Mouse (Mus musculus) lung, postnatal 0 days (tissue): Measurements from ENCODE around the gene Mars. TPM values are rescaled to one million over a fixed set of nuclear protein-coding genes. Genes with fewer than 3 reads are reported as not detected.

Source experiments
- ATAC-seq: fragments of 200-750 bp; cut with Nextera tagmentation; 2 replicates; pipeline ENCODE4 v1.8.0; 2017; ENCODE audit warnings: moderate library complexity
- DNase-seq: peaks from one replicate; pipeline ENCODE4 v3.0.0-alpha.2; 2016; ENCODE audit warnings: low spot score
- H3K27ac ChIP-seq: fragments of 300-500 bp; sonication (generic); 2 replicates; pipeline ENCODE4 v1.5.1; 2014; ENCODE audit warnings: antibody characterized with exemption, mild to moderate bottlenecking, low read length, mixed read lengths
- H3K27me3 ChIP-seq: fragments of 300-500 bp; sonication (generic); replicated peaks from 2 replicates; pipeline ENCODE4 v1.6.1; 2014; ENCODE audit warnings: low read length, mixed read lengths; ENCODE audit not compliant: insufficient read depth
- H3K36me3 ChIP-seq: fragments of 300-500 bp; sonication (generic); 2 replicates; pipeline ENCODE4 v1.6.1; 2014; ENCODE audit warnings: low read length, mixed read lengths; ENCODE audit not compliant: insufficient read depth
- H3K4me1 ChIP-seq: fragments of 300-500 bp; sonication (generic); 2 replicates; pipeline ENCODE4 v1.6.1; 2014; ENCODE audit warnings: antibody characterized with exemption, low read depth, low read length, mixed read lengths; ENCODE audit not compliant: insufficient read depth
- H3K4me2 ChIP-seq: fragments of 300-500 bp; sonication (generic); replicated peaks from 2 replicates; pipeline ENCODE4 v1.6.1; 2014; ENCODE audit warnings: low read depth, mild to moderate bottlenecking, low read length, moderate library complexity, mixed read lengths
- H3K4me3 ChIP-seq: fragments of 300-500 bp; sonication (generic); 2 replicates; pipeline ENCODE4 v1.5.1; 2014; ENCODE audit warnings: low read depth, low read length
- H3K9ac ChIP-seq: fragments of 300-500 bp; sonication (generic); replicated peaks from 2 replicates; pipeline ENCODE4 v1.6.1; 2014; ENCODE audit warnings: low read depth, mild to moderate bottlenecking
- H3K9me3 ChIP-seq: fragments of 300-500 bp; sonication (generic); 2 replicates; pipeline ENCODE4 v1.6.1; 2016; ENCODE audit warnings: low read length, mixed read lengths
- CTCF ChIP-seq: IDR thresholded peaks from 2 replicates; pipeline ENCODE4 v1.5.1; 2016; ENCODE audit warnings: antibody characterized with exemption, mild to moderate bottlenecking
- EP300 ChIP-seq: IDR thresholded peaks from 2 replicates; pipeline ENCODE4 v1.6.1; 2016; ENCODE audit warnings: antibody characterized with exemption, mild to moderate bottlenecking, control low read depth
- whole genome bisulfite sequencing: fragments of 180-500 bp; shearing (Covaris S2); extraction: QIAGEN DNeasy Blood & Tissue Kit; methylation state at CpG from one replicate; pipeline ENCODE4 v1.1.7; 2014; 5-methylcytosine and 5-hydroxymethylcytosine counted together
- polyA plus RNA-seq: library from polyadenylated mRNA; unstranded; fragments of >200 nt; fragmentation: Nextera tagmentation; extraction: Ambion mirVana; gene quantifications from 2 replicates; pipeline ENCODE4 v1.2.1, GENCODE M21; 2015

Gene Mars
- polyA plus RNA-seq, 1 experiment from 2014 or later: 63.1 TPM

DNA sequence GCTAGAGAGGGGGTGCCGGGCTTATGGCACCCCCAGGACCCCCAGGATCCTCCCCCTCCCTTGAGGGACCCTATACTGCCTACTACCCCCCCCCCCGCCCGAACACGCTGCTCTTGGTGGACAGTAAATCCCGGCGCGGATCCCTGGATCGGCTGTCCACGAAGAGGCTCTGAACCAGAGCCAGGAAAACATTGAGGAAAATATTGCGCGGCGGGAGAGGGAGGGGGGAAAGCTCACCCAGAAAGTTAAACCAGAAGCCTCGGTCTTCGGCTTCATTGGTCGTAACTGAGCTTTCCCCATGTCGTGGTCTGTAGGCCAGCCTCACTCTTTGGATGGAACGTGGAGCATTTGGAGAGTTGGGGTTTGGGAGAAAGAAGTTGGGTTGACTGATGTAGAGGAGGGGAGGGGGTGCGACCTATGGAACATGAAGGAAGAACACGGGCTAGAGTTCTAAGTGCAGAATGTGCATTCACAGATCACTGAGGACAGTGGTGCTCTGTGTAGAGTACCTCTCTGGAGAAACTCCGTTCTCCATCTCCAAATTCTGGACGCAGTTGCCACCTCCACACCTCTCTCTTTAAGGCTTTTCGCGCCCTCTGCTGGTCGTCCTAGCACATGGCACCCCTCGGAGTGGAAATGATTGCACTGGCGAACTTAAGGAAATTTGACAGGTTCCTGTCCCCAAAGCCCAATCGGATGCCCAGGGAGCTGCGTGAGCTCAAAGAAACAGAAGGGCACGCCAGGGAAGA is 30.5 kb upstream of the Mars start, which contains the start of gene Gli1:
Gene Gli1 (minus strand): TSS at position 84 of the 749 bp plus-strand sequence.
- DNase-seq (peak; percentile 91), ATAC-seq (peak; percentile 44)
- Histone ChIP-seq H3K9ac (no peak within 1 kb of the TSS), H3K4me2 (peak within 1 kb of the TSS; percentile 79), H3K4me1 (peaks cover 8% of the 10 kb centered on the region), H3K36me3 (no peaks in the 10 kb centered on the region), H3K27me3 (no peaks in the 10 kb centered on the region; the same call in 1 of the 2 replicates), H3K27ac (peak within 1 kb of the TSS; percentile 80; the same call in 1 of the 2 replicates), H3K4me3 (peak within 1 kb of the TSS; percentile 49), H3K9me3 (no peaks in the 10 kb centered on the region)
- TF ChIP-seq EP300 (no peak), CTCF (peak; percentile 94)
- WGBS: 0% methylated on average over 28 of the region's 29 CpGs

DNA sequence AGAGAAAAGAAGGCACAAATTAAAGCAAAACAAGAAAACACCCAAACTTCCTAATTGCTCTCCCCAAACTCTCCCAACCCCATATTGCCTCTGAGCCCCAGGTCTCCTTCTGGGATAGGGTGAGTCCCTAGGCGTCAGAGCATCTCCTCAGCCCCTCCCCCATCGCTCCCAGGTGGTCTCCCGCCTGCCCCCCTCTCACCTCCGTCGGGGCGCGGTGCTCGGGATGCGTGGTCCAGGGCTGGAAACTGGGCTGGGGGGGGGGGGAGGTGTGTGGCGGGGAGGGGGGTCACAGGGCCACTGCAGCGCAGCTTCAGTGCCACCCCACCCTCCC is 29.7 kb upstream of the Mars start:
- H3K4me1 ChIP-seq: peaks cover 8% of the 10 kb centered on the region
- 0% methylated on average over 10 of the region's 11 CpGs for WGBS
- DNase-seq: no peak
- H3K4me3 ChIP-seq: peak overlapping the region; percentile 49
- no peak for ATAC-seq
- peak overlapping the region; percentile 80; the same call in 1 of the 2 replicates for H3K27ac ChIP-seq
- H3K36me3 ChIP-seq: no peaks in the 10 kb centered on the region
- peak overlapping the region; percentile 79 for H3K4me2 ChIP-seq
- TF ChIP-seq EP300 (no peak), CTCF (no peak)
- H3K9me3 ChIP-seq: no peaks in the 10 kb centered on the region
- H3K9ac ChIP-seq: no peak overlapping the region
- H3K27me3 ChIP-seq: no peaks in the 10 kb centered on the region; the same call in 1 of the 2 replicates

DNA sequence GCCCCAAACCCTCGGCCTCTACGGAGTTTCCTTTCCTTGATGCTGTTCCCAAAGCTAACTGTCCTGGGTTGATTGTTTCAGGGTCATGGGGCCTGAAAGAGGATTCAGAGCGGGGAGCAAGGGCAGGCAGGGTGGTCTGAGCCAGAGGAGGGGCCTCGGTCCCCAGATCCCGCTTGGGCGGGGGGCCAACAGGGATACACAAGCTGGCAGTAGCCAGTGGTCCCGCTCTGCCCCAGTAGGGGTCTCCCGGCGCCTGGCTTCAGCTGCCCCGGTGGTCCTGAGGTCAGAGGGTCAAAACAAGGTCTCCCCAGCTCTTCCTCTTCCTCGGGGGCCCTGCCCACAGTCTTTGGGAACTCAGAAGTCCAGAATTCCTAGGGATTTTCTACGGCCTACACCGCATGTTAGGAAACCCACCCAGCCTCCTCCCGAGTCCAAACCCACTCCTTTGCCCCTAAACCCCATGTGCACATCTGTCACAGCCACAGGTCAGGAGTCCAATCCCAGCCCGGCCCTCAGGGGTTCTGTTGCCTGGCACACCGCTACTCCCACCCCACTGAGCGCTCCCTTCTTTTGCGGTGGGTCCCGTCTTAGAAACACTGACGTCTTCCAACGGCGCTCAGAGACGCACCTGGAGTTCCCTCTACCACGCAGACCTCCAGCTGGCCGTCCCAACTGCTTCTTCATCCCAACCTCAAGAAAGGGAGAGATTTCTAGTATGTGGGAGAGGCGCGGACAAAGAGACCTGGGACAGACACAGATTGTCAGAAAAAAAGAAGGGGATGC is 29.2 kb upstream of the Mars start:
- H3K27me3 ChIP-seq: no peaks in the 10 kb centered on the region; the same call in 1 of the 2 replicates
- no peak for DNase-seq
- WGBS: 1% methylated on average over 26 of the region's 27 CpGs
- no peaks in the 10 kb centered on the region for H3K36me3 ChIP-seq
- peak overlapping the region; percentile 80 for H3K27ac ChIP-seq
- no peaks in the 10 kb centered on the region for H3K9me3 ChIP-seq
- H3K4me2 ChIP-seq: peak overlapping the region; percentile 79
- peaks cover 8% of the 10 kb centered on the region for H3K4me1 ChIP-seq
- no peak for TF ChIP-seq CTCF
- no peak for TF ChIP-seq EP300
- H3K4me3 ChIP-seq: peak overlapping the region; percentile 49
- ATAC-seq: no peak
- no peak overlapping the region; the same call in 1 of the 2 replicates for H3K9ac ChIP-seq

DNA sequence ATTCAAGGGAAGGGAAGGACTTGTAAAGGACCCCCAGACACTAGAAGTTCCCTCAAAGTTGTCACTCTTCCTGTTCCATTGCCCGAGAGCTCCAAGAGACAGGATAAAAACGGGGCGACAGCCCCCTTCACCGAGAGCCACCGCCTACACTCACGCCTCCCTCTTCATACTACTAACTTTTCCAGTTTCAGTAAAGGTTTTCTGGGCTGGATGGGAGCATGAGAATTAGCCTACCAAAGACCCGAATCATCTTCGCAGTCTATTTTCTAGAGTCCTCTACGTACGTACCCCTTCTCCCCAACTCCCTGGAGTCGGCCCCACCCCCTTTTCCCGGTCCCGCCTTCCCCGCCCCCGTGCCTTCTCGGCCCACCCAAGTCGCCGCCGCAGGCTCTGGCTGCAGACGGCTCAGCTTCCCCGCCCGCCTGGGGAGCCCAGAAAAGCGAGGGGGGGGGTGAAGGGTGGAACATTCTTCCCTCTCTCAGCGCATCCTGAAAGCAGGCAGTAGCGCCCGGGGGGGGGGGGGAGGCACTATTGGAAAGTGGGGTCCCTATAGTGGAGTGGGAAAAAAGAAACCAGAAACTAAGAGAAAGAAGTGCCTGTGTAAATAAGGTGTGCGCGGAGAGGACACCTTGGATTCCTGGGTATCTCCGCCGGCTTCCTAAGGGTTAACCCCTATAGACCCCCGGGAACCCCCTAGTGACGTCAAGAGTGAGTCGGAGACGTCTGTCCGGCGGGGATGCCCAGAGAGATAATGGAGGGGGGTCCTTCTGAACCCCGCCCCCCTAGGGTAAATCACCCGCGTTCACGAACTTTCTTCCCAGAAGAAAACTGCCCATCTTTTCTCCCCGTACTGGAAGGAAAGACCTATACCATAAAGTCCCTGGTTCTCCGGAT is 28.3 kb upstream of the Mars start:
- peak; percentile 82 for DNase-seq
- Histone ChIP-seq H3K4me2 (peak overlapping the region; percentile 79), H3K9ac (peak overlapping the region; percentile 16), H3K36me3 (no peaks in the 10 kb centered on the region), H3K4me1 (peaks cover 8% of the 10 kb centered on the region), H3K27ac (peak overlapping the region; percentile 80), H3K4me3 (peak overlapping the region; percentile 49), H3K9me3 (no peaks in the 10 kb centered on the region), H3K27me3 (no peaks in the 10 kb centered on the region; the same call in 1 of the 2 replicates)
- under 1% methylated on average over 37 of the region's 42 CpGs for WGBS
- peak; percentile 57 for ATAC-seq
- TF ChIP-seq CTCF (no peak), EP300 (no peak)

- Histone ChIP-seq H3K9me3 (no peaks in the 10 kb centered on the region), H3K4me2 (peak overlapping the region; percentile 79), H3K4me3 (peak overlapping the region; percentile 49), H3K27me3 (no peaks in the 10 kb centered on the region; the same call in 1 of the 2 replicates), H3K9ac (peak overlapping the region; percentile 16), H3K4me1 (peaks cover 8% of the 10 kb centered on the region), H3K36me3 (no peaks in the 10 kb centered on the region), H3K27ac (peak overlapping the region; percentile 80)
- TF ChIP-seq CTCF: peak; percentile 94
- no peak for TF ChIP-seq EP300
- under 1% methylated on average over 30 of the region's 31 CpGs for WGBS
- DNase-seq (peak; percentile 96), ATAC-seq (peak; percentile 83)
Measured at GRCm38 (mm10) chr10:127338930-127339682, 27.5 kb upstream of the Mars start.
